Mouse (Mus musculus) hematopoietic stem cell, adult 5-6 weeks (primary cell): ENCODE results near the gene Parp9. TPM values are rescaled to one million over a fixed set of nuclear protein-coding genes. Genes with fewer than 3 reads are reported as not detected.
"Not testable (repeated sequence)": the region's sequence is repeated elsewhere in the genome, so short reads cannot be mapped to it uniquely, and the experiment has no call there.

Experiments
- ATAC-seq, 2 experiments: fragments of 125-278 bp in 1 of 2; replicated peaks in 1 of 2; 2 replicates each; pipeline ENCODE4 v1.8.0; 2016 to 2017; ENCODE audit warnings: inconsistent platforms in 2 of 2, mild to moderate bottlenecking in 2 of 2, moderate number of reproducible peaks in 2 of 2, low read depth in 1 of 2, moderate TSS enrichment in 1 of 2; ENCODE audit not compliant: low FRiP score in 2 of 2, poor library complexity in 2 of 2, severe bottlenecking in 2 of 2, insufficient read depth in 1 of 2, low TSS enrichment in 1 of 2
- total RNA-seq: library from RNA; stranded (forward); fragments of 172-1452, 232-1000 nt; gene quantifications from 2 replicates; pipeline ENCODE4 v1.2.3, GENCODE M21; 2017

Gene Parp9
- total RNA-seq, 1 experiment from 2014 or later = 65.9 TPM

- ATAC-seq = not testable (repeated sequence)
Observed at GRCm38 (mm10) chr16:35978450-35978849, 40.2 kb downstream of the Parp9 start, which contains the start of gene Kpna1. Gene Kpna1 (plus strand): TSS chr16:35978750.

- peak; percentile 72 to 73 for ATAC-seq
Observed at GRCm38 (mm10) chr16:35981363-35981821, 43.1 kb downstream of the Parp9 start.

DNA sequence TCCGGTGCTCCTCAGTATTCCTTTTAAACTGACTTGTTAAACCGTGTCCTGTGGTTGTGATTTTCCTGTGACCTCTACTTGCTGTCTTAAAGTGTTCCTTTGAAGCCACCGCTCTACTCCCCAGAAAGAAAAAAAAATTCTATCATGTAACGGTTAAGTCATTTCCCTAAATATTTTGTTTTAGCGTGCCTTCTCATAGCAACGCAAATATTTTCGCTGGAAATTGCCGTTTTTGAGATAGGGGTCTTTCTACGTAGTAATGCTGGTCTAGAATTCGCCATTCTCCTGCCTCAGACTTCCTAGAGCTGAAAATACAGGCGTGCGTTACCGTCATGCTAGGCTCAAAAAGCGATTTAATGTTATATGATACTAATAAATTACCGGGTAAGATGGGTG lies 44.2 kb downstream of the Parp9 start:
- peak; percentile 4 to 7; a peak in 3 of 4 replicates for ATAC-seq

DNA sequence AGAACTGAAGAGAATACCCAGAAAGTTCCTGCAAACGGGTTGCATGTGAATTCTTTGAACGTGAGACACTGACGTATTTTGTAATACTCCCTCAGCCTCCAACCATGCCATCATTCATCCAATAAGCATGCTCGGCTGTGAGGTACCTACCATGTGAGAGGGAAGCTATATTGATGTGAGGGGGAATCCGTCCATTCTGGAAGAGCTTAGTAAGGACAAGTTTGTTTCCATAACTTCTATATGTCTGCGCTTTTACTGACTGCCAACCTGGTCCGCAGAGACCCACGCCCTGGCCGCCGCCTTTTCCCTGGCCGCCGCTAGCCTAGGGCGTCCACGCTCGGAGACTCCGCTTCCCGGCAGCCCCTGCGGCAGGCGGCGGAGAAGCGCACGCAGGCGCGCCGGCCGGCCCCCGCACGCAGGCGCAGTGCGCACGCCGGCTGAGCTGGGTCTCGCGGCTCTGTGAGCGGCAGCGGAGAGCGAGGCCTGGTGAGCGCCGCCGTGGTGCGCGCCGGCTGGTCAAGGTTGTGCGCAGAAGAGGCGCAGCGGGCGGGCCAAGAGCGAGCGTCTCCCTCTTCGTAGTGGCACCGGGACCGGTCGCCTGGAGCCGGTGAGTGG lies 44.7 kb downstream of the Parp9 start:
- ATAC-seq = peak; percentile 70 to 78

- ATAC-seq = peak; percentile 68 to 69
Observed at GRCm38 (mm10) chr16:35983517-35984101, 45.3 kb downstream of the Parp9 start.

DNA sequence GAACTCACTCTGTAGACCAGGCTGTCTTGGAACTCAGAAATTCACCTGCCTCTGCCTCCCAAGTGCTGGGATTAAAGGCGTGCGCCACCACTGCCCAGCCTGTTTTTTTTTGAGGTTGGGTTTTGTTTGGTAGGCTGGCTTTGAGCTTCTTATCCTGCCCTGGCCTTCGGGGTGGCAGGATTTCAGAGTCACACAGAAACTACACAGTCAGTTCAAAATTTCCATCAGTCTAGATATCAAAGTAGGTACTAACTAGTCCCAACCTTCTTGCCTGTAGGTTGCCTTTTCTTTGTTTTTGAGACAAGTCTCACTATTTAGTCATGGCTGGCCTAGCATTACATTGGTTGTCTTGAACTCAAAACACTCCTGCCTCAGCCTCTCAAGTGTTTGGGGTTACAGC lies 46.2 kb downstream of the Parp9 start:
- ATAC-seq = no peak

- ATAC-seq = no peak
Observed at GRCm38 (mm10) chr16:35987930-35988329, 49.7 kb downstream of the Parp9 start.

- no peak for ATAC-seq
Observed at GRCm38 (mm10) chr16:35992391-35992790, 54.1 kb downstream of the Parp9 start.

- ATAC-seq = no peak
Observed at GRCm38 (mm10) chr16:35993316-35993715, 55.0 kb downstream of the Parp9 start.

DNA sequence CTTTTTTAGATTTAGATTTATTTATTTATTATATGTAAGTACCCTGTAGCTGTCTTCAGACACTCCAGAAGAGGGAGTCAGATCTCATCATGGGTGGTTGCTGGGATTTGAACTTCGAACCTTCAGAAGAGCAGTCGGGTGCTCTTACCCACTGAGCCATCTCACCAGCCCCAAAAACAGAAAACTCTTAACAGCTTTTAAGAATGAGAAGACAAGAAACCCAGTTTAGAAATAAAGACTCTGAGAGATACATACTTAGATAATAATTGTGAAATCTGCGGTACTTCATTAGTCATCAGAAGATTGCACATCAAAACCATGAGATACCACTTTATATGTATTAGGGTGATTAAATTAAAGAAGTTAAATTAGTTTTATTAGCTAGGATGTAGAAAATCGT lies 60.6 kb downstream of the Parp9 start:
- ATAC-seq = not testable (repeated sequence)

DNA sequence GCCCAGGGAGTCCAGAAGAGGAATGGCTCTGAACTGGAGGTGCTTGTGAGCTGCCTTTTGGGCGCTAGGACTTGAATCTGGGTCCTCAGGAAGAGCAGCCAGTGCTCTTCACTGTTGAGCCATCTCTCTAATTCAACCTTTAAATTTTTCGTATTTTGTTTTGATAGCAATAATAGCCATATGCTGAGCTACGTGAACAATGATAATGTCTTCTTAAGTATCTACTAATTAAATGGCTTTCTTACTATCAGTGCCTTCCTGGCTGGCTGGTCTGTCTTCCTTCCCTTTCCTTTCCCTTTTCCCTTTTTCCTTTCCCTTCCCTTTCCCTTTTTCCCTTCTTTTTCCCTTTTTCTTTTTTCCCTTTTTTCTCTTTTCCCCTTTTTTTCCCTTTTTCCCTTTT lies 70.1 kb downstream of the Parp9 start:
- no peak for ATAC-seq

DNA sequence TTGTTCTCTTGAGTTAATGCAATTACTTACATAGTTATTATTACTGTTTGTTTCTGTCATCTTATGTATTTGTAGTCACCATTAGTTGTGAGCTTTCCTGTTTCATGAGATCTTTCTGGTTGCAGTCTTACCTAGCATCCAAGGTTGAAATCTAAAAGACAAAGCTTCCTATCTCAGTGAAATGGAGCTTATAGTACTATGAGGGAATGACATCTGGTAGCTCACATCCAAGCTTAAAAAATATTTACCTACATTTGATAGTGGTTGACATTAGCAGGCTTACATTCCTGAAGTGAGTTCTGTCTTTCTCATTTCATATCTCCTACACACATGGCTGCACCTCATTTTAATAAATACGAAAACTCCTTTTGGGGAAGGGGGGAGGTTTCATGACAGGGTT lies 78.1 kb downstream of the Parp9 start:
- ATAC-seq = no peak

Other genes with a start within 250 kb of the Parp9 start
- 7.9 and 10.0 TPM in 2 replicates for gene Dirc2, start 169.1 kb upstream of the Parp9 start, total RNA-seq
- 2.4 TPM in 2 replicates for gene Hspbap1, start 168.1 kb upstream of the Parp9 start, total RNA-seq
- 36.6 and 38.7 TPM in 2 replicates for gene Parp14, start 66.9 kb upstream of the Parp9 start, total RNA-seq
- gene Dtx3l, start 681 bp downstream of the Parp9 start, total RNA-seq = 63.4 and 70.0 TPM in 2 replicates
- 43.1 and 60.8 TPM in 2 replicates for gene Kpna1, start 40.3 kb downstream of the Parp9 start, total RNA-seq
- 12.8 and 15.5 TPM in 2 replicates for gene Wdr5b, start 102.7 kb downstream of the Parp9 start, total RNA-seq
- 90.0 and 102 TPM in 2 replicates for gene Fam162a, start 133.1 kb downstream of the Parp9 start, total RNA-seq
- 59.4 and 73.5 TPM in 2 replicates for gene Ccdc58, start 133.2 kb downstream of the Parp9 start, total RNA-seq
- not detected in 2 replicates for gene Csta1, start 192.8 kb downstream of the Parp9 start, total RNA-seq
- 4.4 TPM in 1 of 2 replicates, not detected in the other for gene Stfa2l1, start 218.3 kb downstream of the Parp9 start, total RNA-seq
- gene Gm5483, start 245.7 kb downstream of the Parp9 start, total RNA-seq = 8.9 and 27.9 TPM in 2 replicates